Mouse (Mus musculus) cerebellum, postnatal 4 days (tissue): ENCODE measurements around the gene Ifna6.

Experiments used
- DNase-seq, 2 experiments: peaks; one replicate each; pipeline ENCODE4 v3.0.0; 2022; ENCODE audit warnings: low spot score in 2 of 2, mixed read lengths in 1 of 2

The Ifna6 gene

GRCm38 (mm10) chr4:88845334-88845733, 18.1 kb downstream of the Ifna6 start:
- no peak for DNase-seq

GRCm38 (mm10) chr4:88849698-88850097, 22.5 kb downstream of the Ifna6 start, which contains the start of gene Ifna1:
Gene Ifna1, plus strand, starts transcription at chr4:88850087.
- DNase-seq: no peak

GRCm38 (mm10) chr4:88851026-88851763, 24.0 kb downstream of the Ifna6 start:
- DNase-seq: no peak

GRCm38 (mm10) chr4:88859214-88859613, 32.0 kb downstream of the Ifna6 start:
- DNase-seq: no peak

- no peak for DNase-seq
Observed at GRCm38 (mm10) chr4:88863309-88863708, 36.1 kb downstream of the Ifna6 start.

GRCm38 (mm10) chr4:88864599-88864998, 37.4 kb downstream of the Ifna6 start:
- DNase-seq: no peak

- DNase-seq: no peak
Observed at GRCm38 (mm10) chr4:88865011-88865569, 37.9 kb downstream of the Ifna6 start.

- DNase-seq: peak; percentile 72 to 80
Observed at GRCm38 (mm10) chr4:88867366-88867925, 40.2 kb downstream of the Ifna6 start.

- peak in 1 of 2 experiments; percentile 22 for DNase-seq
Observed at GRCm38 (mm10) chr4:88867926-88868911, 41.0 kb downstream of the Ifna6 start.

- DNase-seq: peak in 1 of 2 experiments; percentile 28
Observed at GRCm38 (mm10) chr4:88872691-88873090, 45.5 kb downstream of the Ifna6 start.

GRCm38 (mm10) chr4:88875435-88876095, 48.3 kb downstream of the Ifna6 start:
- DNase-seq: no peak

- DNase-seq: no peak
Observed at GRCm38 (mm10) chr4:88876520-88876919, 49.3 kb downstream of the Ifna6 start.
